Mouse (Mus musculus) MEL (cell line): Measurements from ENCODE around the gene Ldhc. TPM values are rescaled to one million over a fixed set of nuclear protein-coding genes. Genes with fewer than 3 reads are reported as not detected.

ENCODE experiments used
- DNase-seq: peaks from one replicate; pipeline ENCODE4 v3.0.0; 2011; ENCODE audit warnings: low read depth, low spot score
- H3K27ac ChIP-seq: 2 replicates; pipeline ENCODE4 v1.5.1; 2012; ENCODE audit warnings: low read depth, mild to moderate bottlenecking, control low read depth, low read length, moderate library complexity; ENCODE audit not compliant: control insufficient read depth
- H3K27me3 ChIP-seq, 2 experiments: fragments of 150-350 bp in 1 of 2; sonication (generic) in 1 of 2; 2 replicates each; pipeline ENCODE4 v1.6.1; 2012; ENCODE audit warnings: low read length in 2 of 2, mild to moderate bottlenecking in 2 of 2, improper control_type of control experiment in 1 of 2, moderate library complexity in 1 of 2; ENCODE audit not compliant: insufficient read depth in 2 of 2, control insufficient read depth in 1 of 2
- H3K36me3 ChIP-seq, 2 experiments: 2 replicates each; pipeline ENCODE4 v1.6.1; 2012 to 2014; ENCODE audit warnings: low read length in 2 of 2, improper control_type of control experiment in 1 of 2, inconsistent platforms in 1 of 2, mild to moderate bottlenecking in 1 of 2; ENCODE audit not compliant: insufficient read depth in 2 of 2, control insufficient read depth in 1 of 2
- H3K4me1 ChIP-seq, 2 experiments: fragments of 150-350 bp in 1 of 2; sonication (generic) in 1 of 2; 2 replicates each; pipeline ENCODE4 v1.6.1; 2012; ENCODE audit warnings: low read length in 2 of 2, improper control_type of control experiment in 1 of 2, mild to moderate bottlenecking in 1 of 2; ENCODE audit not compliant: insufficient read depth in 2 of 2, control insufficient read depth in 1 of 2
- H3K4me3 ChIP-seq, 2 experiments: fragments of 150-350 bp in 1 of 2; sonication (generic) in 1 of 2; 2 replicates each; pipeline ENCODE4 v1.5.1; 2012; ENCODE audit warnings: low read depth in 2 of 2, low read length in 2 of 2, mild to moderate bottlenecking in 2 of 2, moderate library complexity in 2 of 2, control low read depth in 1 of 2, improper control_type of control experiment in 1 of 2; ENCODE audit not compliant: control insufficient read depth in 1 of 2, insufficient read depth in 1 of 2
- H3K79me2 ChIP-seq: 2 replicates; pipeline ENCODE4 v1.6.1; 2012; ENCODE audit warnings: mild to moderate bottlenecking, low read length, moderate library complexity; ENCODE audit not compliant: control insufficient read depth, poor library complexity, insufficient read depth
- H3K9ac ChIP-seq: 2 replicates; pipeline ENCODE4 v1.6.1; 2012; ENCODE audit warnings: low read depth, mild to moderate bottlenecking, control low read depth, low read length, moderate library complexity; ENCODE audit not compliant: control insufficient read depth, poor library complexity, severe bottlenecking
- H3K9me3 ChIP-seq: fragments of 150-350 bp; sonication (generic); replicated peaks from 2 replicates; pipeline ENCODE4 v1.6.1; 2012; ENCODE audit warnings: mild to moderate bottlenecking, low read length, improper control_type of control experiment, moderate library complexity; ENCODE audit not compliant: insufficient read depth
- BHLHE40 ChIP-seq: IDR thresholded peaks from 2 replicates; pipeline ENCODE4 v1.6.1; 2012; ENCODE audit warnings: low read depth, mild to moderate bottlenecking, inconsistent platforms, low read length, improper control_type of control experiment, borderline replicate concordance
- CHD2 ChIP-seq: IDR thresholded peaks from 2 replicates; pipeline ENCODE4 v1.6.1; 2011; ENCODE audit warnings: low read length, improper control_type of control experiment
- E2F4 ChIP-seq: IDR thresholded peaks from 2 replicates; pipeline ENCODE4 v1.6.1; 2011; ENCODE audit warnings: low read depth, low read length, improper control_type of control experiment, borderline replicate concordance
- ELF1 ChIP-seq: IDR thresholded peaks from 2 replicates; pipeline ENCODE4 v1.6.1; 2014; ENCODE audit warnings: low read depth, mild to moderate bottlenecking, inconsistent platforms, low read length, improper control_type of control experiment, moderate library complexity
- EP300 ChIP-seq, 2 experiments: IDR thresholded peaks; 2 replicates each; pipeline ENCODE4 v1.6.1; 2011; ENCODE audit warnings: improper control_type of control experiment in 2 of 2, low read length in 2 of 2, low read depth in 1 of 2, mild to moderate bottlenecking in 1 of 2
- ETS1 ChIP-seq: IDR thresholded peaks from 2 replicates; pipeline ENCODE4 v1.6.1; 2012; ENCODE audit warnings: low read depth, mild to moderate bottlenecking, inconsistent platforms, low read length, improper control_type of control experiment, moderate library complexity
- GABPA ChIP-seq: IDR thresholded peaks from 2 replicates; pipeline ENCODE4 v1.6.1; 2012; ENCODE audit warnings: low read depth, mild to moderate bottlenecking, inconsistent platforms, low read length, improper control_type of control experiment, moderate library complexity
- KAT2A ChIP-seq: conservative IDR thresholded peaks from 2 replicates; pipeline ENCODE4 v1.6.1; 2012; ENCODE audit warnings: low read depth, low read length, improper control_type of control experiment, inconsistent platforms
- NRF1 ChIP-seq: IDR thresholded peaks from 2 replicates; pipeline ENCODE4 v1.6.1; 2014; ENCODE audit warnings: low read depth, mild to moderate bottlenecking, inconsistent platforms, low read length, improper control_type of control experiment, moderate library complexity; ENCODE audit not compliant: poor library complexity, insufficient read depth, severe bottlenecking
- POLR2AphosphoS2 ChIP-seq: IDR thresholded peaks from 2 replicates; pipeline ENCODE4 v1.6.1; 2011; ENCODE audit warnings: low read length, improper control_type of control experiment
- POLR2AphosphoS5 ChIP-seq: IDR thresholded peaks from 2 replicates; pipeline ENCODE4 v1.6.1; 2012; ENCODE audit warnings: low read depth, borderline replicate concordance, mild to moderate bottlenecking, inconsistent platforms, low read length, moderate library complexity, mixed read lengths
- SMC3 ChIP-seq: IDR thresholded peaks from 2 replicates; pipeline ENCODE4 v1.6.1; 2011; ENCODE audit warnings: low read depth, low read length, improper control_type of control experiment
- TBP ChIP-seq: IDR thresholded peaks from 2 replicates; pipeline ENCODE4 v1.8.0; 2011; ENCODE audit warnings: low read depth, low read length, improper control_type of control experiment
- UBTF ChIP-seq: IDR thresholded peaks from 2 replicates; pipeline ENCODE4 v1.6.1; 2012; ENCODE audit warnings: low read depth, mild to moderate bottlenecking, inconsistent platforms, low read length, improper control_type of control experiment, moderate library complexity, borderline replicate concordance; ENCODE audit not compliant: insufficient read depth
- ZC3H11A ChIP-seq: IDR thresholded peaks from 2 replicates; pipeline ENCODE4 v1.6.1; 2012; ENCODE audit warnings: low read depth, mild to moderate bottlenecking, inconsistent platforms, low read length, improper control_type of control experiment
- ZNF384 ChIP-seq: IDR thresholded peaks from 2 replicates; pipeline ENCODE4 v1.6.1; 2012; ENCODE audit warnings: low read depth, mild to moderate bottlenecking, inconsistent platforms, low read length, improper control_type of control experiment
- polyA plus RNA-seq, 2 experiments: library from polyadenylated mRNA; stranded (reverse) in 1 of 2; unstranded in 1 of 2; fragments of >175 nt in 1 of 2; fragments of >200 nt in 1 of 2; gene quantifications; 2 replicates each; pipeline versions ENCODE4 v1.2.1 to v1.2.4; 2012; ENCODE audit warnings: low replicate concordance in 2 of 2, low read depth in 1 of 2; ENCODE audit not compliant: insufficient read length in 2 of 2, insufficient read depth in 1 of 2, missing spikeins in 1 of 2
- total RNA-seq: library from RNA; depleted of rRNA; stranded (reverse); fragments of 300-350 nt; gene quantifications from 2 replicates; pipeline ENCODE4 v1.2.3, GENCODE M21; 2012

The Ldhc gene
- total and polyA plus RNA-seq, 3 experiments: not detected

DNA sequence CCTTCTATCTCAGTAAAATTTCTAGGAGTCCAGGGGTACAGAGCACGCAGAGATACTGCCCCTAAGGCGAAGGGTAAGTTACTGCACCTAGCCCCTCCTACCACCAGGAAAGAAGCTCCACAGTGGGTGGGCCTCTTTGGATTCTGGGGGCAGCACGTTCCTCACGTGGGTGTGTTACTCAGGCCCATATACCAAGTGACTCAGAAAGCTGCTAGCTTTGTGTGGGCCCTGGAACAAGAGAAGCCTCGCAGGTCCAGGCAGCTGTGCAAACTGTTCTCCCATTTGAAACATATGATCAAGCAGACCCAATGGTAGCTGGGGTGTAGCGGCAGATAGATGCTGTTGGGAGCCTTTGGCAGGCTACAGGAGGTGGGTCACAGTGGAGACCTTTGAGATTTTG is 2.0 kb upstream of the Ldhc start:
- H3K4me3 ChIP-seq: no peak overlapping the region
- no peak for TF ChIP-seq ZNF384
- peaks cover 0 to 2% of the 10 kb centered on the region in 2 experiments; a peak in 2 of 4 replicates for H3K36me3 ChIP-seq
- H3K27ac ChIP-seq: no peak overlapping the region
- DNase-seq: no peak
- no peaks in the 10 kb centered on the region for H3K9me3 ChIP-seq
- no peaks in the 10 kb centered on the region for H3K79me2 ChIP-seq
- no peaks in the 10 kb centered on the region for H3K27me3 ChIP-seq
- H3K4me1 ChIP-seq: no peaks in the 10 kb centered on the region
- H3K9ac ChIP-seq: no peak overlapping the region

DNA sequence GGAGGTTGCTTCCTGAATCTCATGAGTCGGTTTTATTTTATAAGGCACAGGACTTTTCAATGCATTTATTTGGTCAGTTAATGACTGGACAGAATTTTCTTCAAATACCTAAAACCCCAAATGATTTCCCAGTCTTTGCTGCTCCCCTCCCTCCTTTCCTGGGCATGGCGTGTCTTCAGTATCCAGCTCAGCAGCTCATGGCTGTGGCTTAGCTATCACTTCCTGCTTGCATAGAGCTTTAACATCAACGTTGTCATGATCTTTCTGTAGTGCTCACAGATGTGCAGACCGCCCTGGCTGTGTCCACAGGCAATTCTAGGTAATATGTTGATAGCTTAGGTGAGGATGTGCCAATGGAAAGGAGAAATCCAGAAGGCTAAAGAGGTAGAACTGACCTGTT is 11.0 kb downstream of the Ldhc start:
- DNase-seq: no peak
- Histone ChIP-seq H3K27me3 (no peaks in the 10 kb centered on the region), H3K4me3 (no peak overlapping the region), H3K4me1 (peaks cover 0 to 3% of the 10 kb centered on the region in 2 experiments; a peak in 2 of 4 replicates), H3K9ac (no peak overlapping the region), H3K27ac (no peak overlapping the region), H3K79me2 (no peaks in the 10 kb centered on the region), H3K9me3 (no peaks in the 10 kb centered on the region), H3K36me3 (no peaks in the 10 kb centered on the region)
- TF ChIP-seq EP300 (IDR thresholded peaks at IDR 0.05; ENCODE audit: low read depth in 1 of 2, low read length in 2 of 2): no peak
- no peak for TF ChIP-seq GABPA
- no peak for TF ChIP-seq NRF1
- TF ChIP-seq KAT2A: no peak
- TF ChIP-seq ELF1: no peak

DNA sequence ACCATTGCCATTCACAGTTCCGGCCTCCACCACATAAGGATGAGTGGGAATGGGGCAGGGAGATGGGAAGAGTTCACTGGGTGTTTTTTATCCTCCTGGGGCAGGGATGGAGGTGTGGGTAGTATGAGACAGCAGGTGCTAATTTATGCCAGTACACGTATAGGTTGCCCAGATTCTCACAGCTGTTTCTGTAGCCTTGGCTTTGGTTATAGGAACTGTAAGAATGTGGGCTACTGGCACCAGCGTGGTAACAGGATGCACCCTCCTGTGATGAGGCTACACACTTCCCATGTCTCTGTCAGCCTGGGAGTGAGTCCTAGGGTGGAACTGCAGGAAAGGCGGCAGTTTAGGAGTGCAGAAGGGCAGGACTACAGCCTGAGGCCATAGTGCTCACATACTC is 15.8 kb downstream of the Ldhc start:
- no peaks in the 10 kb centered on the region for H3K27me3 ChIP-seq
- no peaks in the 10 kb centered on the region for H3K9me3 ChIP-seq
- TF ChIP-seq UBTF (no peak), E2F4 (no peak), ETS1 (no peak), BHLHE40 (no peak), SMC3 (no peak), ZC3H11A (no peak), TBP (no peak), CHD2 (no peak), POLR2AphosphoS2 (no peak), POLR2AphosphoS5 (no peak), ZNF384 (no peak)
- peaks cover 0 to 6% of the 10 kb centered on the region in 2 experiments; a peak in 2 of 4 replicates for H3K36me3 ChIP-seq
- H3K9ac ChIP-seq: no peak overlapping the region
- H3K27ac ChIP-seq: no peak overlapping the region
- no peaks in the 10 kb centered on the region for H3K79me2 ChIP-seq
- no peak overlapping the region for H3K4me3 ChIP-seq
- no peak for DNase-seq
- H3K4me1 ChIP-seq: peaks cover 8 to 17% of the 10 kb centered on the region in 2 experiments; a peak in 3 of 4 replicates
